Mouse (Mus musculus) limb, embryonic 13.5 days (tissue): Measurements from ENCODE around the gene St3gal6. TPM values are rescaled to one million over a fixed set of nuclear protein-coding genes. Genes with fewer than 3 reads are reported as not detected.

Experiments
- ATAC-seq: fragments of 200-750 bp; cut with Nextera tagmentation; 2 replicates; pipeline ENCODE4 v1.8.0; 2017; ENCODE audit warnings: low read depth, moderate number of reproducible peaks, moderate TSS enrichment; ENCODE audit not compliant: low FRiP score
- H3K27ac ChIP-seq: fragments of 300-500 bp; sonication (generic); 2 replicates; pipeline ENCODE4 v1.5.1; 2015; ENCODE audit warnings: inconsistent platforms, mild to moderate bottlenecking, moderate library complexity
- H3K27me3 ChIP-seq: fragments of 300-500 bp; sonication (generic); 2 replicates; pipeline ENCODE4 v1.6.1; 2015; ENCODE audit warnings: mild to moderate bottlenecking, inconsistent platforms
- H3K36me3 ChIP-seq: fragments of 300-500 bp; sonication (generic); 2 replicates; pipeline ENCODE4 v1.6.1; 2015; ENCODE audit warnings: inconsistent platforms, mild to moderate bottlenecking, moderate library complexity
- H3K4me1 ChIP-seq: fragments of 300-500 bp; sonication (generic); 2 replicates; pipeline ENCODE4 v1.6.1; 2015; ENCODE audit warnings: inconsistent platforms
- H3K4me2 ChIP-seq: fragments of 300-500 bp; sonication (generic); replicated peaks from 2 replicates; pipeline ENCODE4 v1.6.1; 2015; ENCODE audit warnings: inconsistent platforms, mild to moderate bottlenecking, moderate library complexity
- H3K4me3 ChIP-seq: fragments of 300-500 bp; sonication (generic); 2 replicates; pipeline ENCODE4 v1.5.1; 2015; ENCODE audit warnings: moderate library complexity, mild to moderate bottlenecking, inconsistent platforms
- H3K9ac ChIP-seq: fragments of 300-500 bp; sonication (generic); 2 replicates; pipeline ENCODE4 v1.6.1; 2015; ENCODE audit warnings: mild to moderate bottlenecking, inconsistent platforms
- H3K9me3 ChIP-seq: fragments of 300-500 bp; sonication (generic); 2 replicates; pipeline ENCODE4 v1.6.1; 2016; ENCODE audit warnings: inconsistent platforms
- WGBS: fragments of 180-500 bp; shearing (Covaris S2); methylation state at CpG from one replicate; pipeline ENCODE4 v1.1.7; 2015; 5-methylcytosine and 5-hydroxymethylcytosine counted together
- polyA plus RNA-seq: library from polyadenylated mRNA; unstranded; fragments of >200 nt; fragmentation: Nextera tagmentation; extraction: Ambion mirVana; gene quantifications from 2 replicates; pipeline ENCODE4 v1.2.1, GENCODE M21; 2015

The St3gal6 gene
- polyA plus RNA-seq, 1 experiment from 2014 or later, result 17.9 TPM

GRCm38 (mm10) chr16:58534245-58535142 is 10.5 kb upstream of the St3gal6 start:
- Histone ChIP-seq H3K27ac (no peak overlapping the region), H3K9me3 (no peaks in the 10 kb centered on the region), H3K4me2 (no peak overlapping the region), H3K4me3 (no peak overlapping the region), H3K9ac (no peak overlapping the region), H3K36me3 (no peaks in the 10 kb centered on the region), H3K4me1 (no peaks in the 10 kb centered on the region; the same call in 1 of the 2 replicates), H3K27me3 (no peaks in the 10 kb centered on the region)
- no peak for ATAC-seq
- 78% methylated on average over 7 of the region's 7 CpGs for WGBS

- H3K27me3 ChIP-seq, result no peaks in the 10 kb centered on the region
- H3K4me2 ChIP-seq, result no peak overlapping the region
- no peak overlapping the region for H3K27ac ChIP-seq
- WGBS, result 51% methylated on average over 5 of the region's 5 CpGs
- H3K9ac ChIP-seq, result no peak overlapping the region
- H3K4me3 ChIP-seq, result no peak overlapping the region
- no peaks in the 10 kb centered on the region for H3K36me3 ChIP-seq
- no peak for ATAC-seq
- no peaks in the 10 kb centered on the region for H3K9me3 ChIP-seq
- H3K4me1 ChIP-seq, result no peaks in the 10 kb centered on the region; the same call in 1 of the 2 replicates
These were observed 9.7 kb upstream of the St3gal6 start for GRCm38 (mm10) chr16:58533742-58534141.

- no peak overlapping the region for H3K4me2 ChIP-seq
- H3K27ac ChIP-seq, result no peak overlapping the region
- ATAC-seq, result no peak
- no peaks in the 10 kb centered on the region for H3K27me3 ChIP-seq
- no peaks in the 10 kb centered on the region for H3K9me3 ChIP-seq
- WGBS, result 87% methylated on average over 2 of the region's 2 CpGs
- no peak overlapping the region for H3K9ac ChIP-seq
- H3K36me3 ChIP-seq, result no peaks in the 10 kb centered on the region
- H3K4me3 ChIP-seq, result no peak overlapping the region
- H3K4me1 ChIP-seq, result no peaks in the 10 kb centered on the region; the same call in 1 of the 2 replicates
These were observed 9.2 kb upstream of the St3gal6 start for GRCm38 (mm10) chr16:58533254-58533653.

GRCm38 (mm10) chr16:58532511-58532910 is 8.5 kb upstream of the St3gal6 start:
- no peak for ATAC-seq
- H3K9me3 ChIP-seq, result no peaks in the 10 kb centered on the region
- no peaks in the 10 kb centered on the region for H3K36me3 ChIP-seq
- WGBS, result 34% methylated on average over 3 of the region's 3 CpGs
- no peaks in the 10 kb centered on the region for H3K27me3 ChIP-seq
- no peak overlapping the region for H3K4me3 ChIP-seq
- H3K27ac ChIP-seq, result no peak overlapping the region
- no peak overlapping the region for H3K4me2 ChIP-seq
- no peaks in the 10 kb centered on the region; the same call in 1 of the 2 replicates for H3K4me1 ChIP-seq
- H3K9ac ChIP-seq, result no peak overlapping the region

- H3K27ac ChIP-seq, result no peak overlapping the region
- no peak overlapping the region for H3K9ac ChIP-seq
- WGBS, result 54% methylated on average over 5 of the region's 5 CpGs
- no peak overlapping the region for H3K4me3 ChIP-seq
- no peak for ATAC-seq
- peaks cover 4% of the 10 kb centered on the region for H3K4me1 ChIP-seq
- no peaks in the 10 kb centered on the region for H3K27me3 ChIP-seq
- peaks cover 6% of the 10 kb centered on the region; the same call in 1 of the 2 replicates for H3K9me3 ChIP-seq
- H3K4me2 ChIP-seq, result no peak overlapping the region
- no peaks in the 10 kb centered on the region; the same call in 1 of the 2 replicates for H3K36me3 ChIP-seq
These were observed 3.8 kb upstream of the St3gal6 start for GRCm38 (mm10) chr16:58527817-58528216.

GRCm38 (mm10) chr16:58526729-58527128 is 2.7 kb upstream of the St3gal6 start:
- no peak for ATAC-seq
- Histone ChIP-seq H3K36me3 (no peaks in the 10 kb centered on the region; the same call in 1 of the 2 replicates), H3K9me3 (peaks cover 6% of the 10 kb centered on the region; the same call in 1 of the 2 replicates), H3K4me1 (peaks cover 10% of the 10 kb centered on the region), H3K4me3 (no peak overlapping the region), H3K9ac (no peak overlapping the region), H3K27me3 (no peaks in the 10 kb centered on the region), H3K4me2 (no peak overlapping the region), H3K27ac (no peak overlapping the region)
- 92% methylated on average over 6 of the region's 6 CpGs for WGBS

- H3K36me3 ChIP-seq, result no peaks in the 10 kb centered on the region; the same call in 1 of the 2 replicates
- no peak for ATAC-seq
- H3K4me1 ChIP-seq, result peaks cover 10% of the 10 kb centered on the region
- H3K9ac ChIP-seq, result no peak overlapping the region
- no peak overlapping the region for H3K27ac ChIP-seq
- H3K4me3 ChIP-seq, result no peak overlapping the region
- H3K27me3 ChIP-seq, result no peaks in the 10 kb centered on the region
- peaks cover 6% of the 10 kb centered on the region; the same call in 1 of the 2 replicates for H3K9me3 ChIP-seq
- H3K4me2 ChIP-seq, result no peak overlapping the region
These were observed 1.8 kb upstream of the St3gal6 start for GRCm38 (mm10) chr16:58525832-58526231.

- Histone ChIP-seq H3K4me1 (peaks cover 18% of the 10 kb centered on the region), H3K9ac (peak overlapping the region; percentile 88), H3K4me3 (peak overlapping the region; percentile 62), H3K36me3 (no peaks in the 10 kb centered on the region; the same call in 1 of the 2 replicates), H3K9me3 (peaks cover 6% of the 10 kb centered on the region; the same call in 1 of the 2 replicates), H3K27ac (peak overlapping the region; percentile 86), H3K27me3 (no peaks in the 10 kb centered on the region), H3K4me2 (peak overlapping the region; percentile 87)
- peak; percentile 92 for ATAC-seq
- 1% methylated on average over 58 of the region's 58 CpGs for WGBS
These were observed 791 bp downstream of the St3gal6 start for GRCm38 (mm10) chr16:58523044-58523859.

GRCm38 (mm10) chr16:58522677-58523043 is 1.4 kb downstream of the St3gal6 start:
- H3K27ac ChIP-seq, result peak overlapping the region; percentile 86
- peak overlapping the region; percentile 62 for H3K4me3 ChIP-seq
- H3K4me1 ChIP-seq, result peaks cover 18% of the 10 kb centered on the region
- H3K9me3 ChIP-seq, result peaks cover 6% of the 10 kb centered on the region; the same call in 1 of the 2 replicates
- peak overlapping the region; percentile 87 for H3K4me2 ChIP-seq
- H3K27me3 ChIP-seq, result no peaks in the 10 kb centered on the region
- ATAC-seq, result peak; percentile 42; the same call in 1 of the 2 replicates
- peak overlapping the region; percentile 88 for H3K9ac ChIP-seq
- WGBS, result under 1% methylated on average over 16 of the region's 16 CpGs
- H3K36me3 ChIP-seq, result no peaks in the 10 kb centered on the region; the same call in 1 of the 2 replicates

GRCm38 (mm10) chr16:58521900-58522299 is 2.1 kb downstream of the St3gal6 start:
- Histone ChIP-seq H3K9ac (peak overlapping the region; percentile 88), H3K4me1 (peaks cover 21% of the 10 kb centered on the region), H3K9me3 (peaks cover 6% of the 10 kb centered on the region; the same call in 1 of the 2 replicates), H3K4me3 (peak overlapping the region; percentile 62), H3K4me2 (peak overlapping the region; percentile 87), H3K36me3 (no peaks in the 10 kb centered on the region; the same call in 1 of the 2 replicates), H3K27me3 (no peaks in the 10 kb centered on the region), H3K27ac (no peak overlapping the region)
- WGBS, result 29% methylated on average over 7 of the region's 7 CpGs
- ATAC-seq, result no peak

GRCm38 (mm10) chr16:58521182-58521581 is 2.9 kb downstream of the St3gal6 start:
- no peaks in the 10 kb centered on the region for H3K27me3 ChIP-seq
- peaks cover 21% of the 10 kb centered on the region for H3K4me1 ChIP-seq
- H3K36me3 ChIP-seq, result no peaks in the 10 kb centered on the region; the same call in 1 of the 2 replicates
- no peak overlapping the region for H3K4me3 ChIP-seq
- H3K4me2 ChIP-seq, result peak overlapping the region; percentile 87
- H3K27ac ChIP-seq, result no peak overlapping the region
- ATAC-seq, result no peak
- no peak overlapping the region for H3K9ac ChIP-seq
- peaks cover 6% of the 10 kb centered on the region; the same call in 1 of the 2 replicates for H3K9me3 ChIP-seq
- 70% methylated on average over 4 of the region's 4 CpGs for WGBS
